ENCODE assay signal across 19 mouse cellular contexts in the genomic region with DNA sequence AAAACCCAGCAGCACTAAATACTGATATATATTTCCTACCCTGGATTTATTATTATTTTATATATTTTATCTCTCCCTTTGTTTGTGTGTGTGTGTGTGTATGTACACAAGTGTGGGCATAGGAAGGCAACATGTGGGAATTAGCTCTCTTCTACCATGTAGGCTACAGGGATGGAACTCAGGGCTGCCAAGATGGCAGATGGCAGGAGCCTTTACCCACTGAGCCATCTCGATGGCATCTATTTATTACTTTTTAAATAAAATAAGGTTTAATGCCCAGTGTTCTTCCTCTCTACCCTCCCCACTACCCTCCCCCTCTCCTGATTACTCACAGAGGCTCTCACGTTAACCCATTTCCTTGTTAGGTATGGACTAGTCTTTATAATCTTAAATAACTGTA. TPM values are rescaled to one million over a fixed set of nuclear protein-coding genes. Genes with fewer than 3 reads are reported as not detected.
DNase-seq lines count a peak whose midpoint lies in the region; ATAC-seq lines count a peak whose summit lies in the region.
"Had no signal": no experiment of that assay in that cellular context is flagged by ENCODE, and none has a peak within 500 bp of the region (broad histone marks: within the 10 kb centered on the region; RNA-seq: fewer than 3 reads in every experiment).

No protein-coding gene starts in this region.

- ATAC-seq in cerebellum, adult (ENCODE audit: insufficient number of reproducible peaks, low FRiP score, low TSS enrichment): peak; percentile 66; the same call in 1 of the 2 replicates
- ATAC-seq: CD4-positive, CD25-positive, alpha-beta regulatory T cell, adult 4 months; forebrain, embryonic 13.5 days; forebrain, postnatal 0 days; hindbrain, postnatal 0 days had no signal

- no peak for DNase-seq in cerebellum, postnatal 4 days (ENCODE audit: low spot score in 2 of 2)
- DNase-seq in cerebellum, adult 9-10 months: peak; percentile 53
- peak; percentile 48 to 67 for DNase-seq in cerebellum, postnatal 25 days
- DNase-seq in embryo, embryonic 9.5 days (ENCODE audit: extremely low spot score): no peak
- DNase-seq in ovary, adult 18-20 months (ENCODE audit: low spot score): no peak
- DNase-seq in gastrocnemius, postnatal 10 days: no peak
- DNase-seq: adrenal gland, postnatal 10 days; B cell, adult 2 months; forebrain, postnatal 0 days; gastrocnemius, postnatal 14 days; heart, adult 2 months; heart, postnatal 14 days; kidney, adult 2 months had no signal

RNA-seq across cellular contexts. Expression of a gene that starts 38.6 kb away (rescaled TPM):
- total RNA-seq in gastrocnemius, postnatal 10 days (2021): 1 to 10 TPM in 1 of 2 experiments, under 1 TPM in 1; 0.68 to 1.2 TPM
- total RNA-seq: G1E; hematopoietic stem cell, adult 5-6 weeks had no signal

RNA-seq across cellular contexts. Expression of a gene that starts 39.0 kb away (rescaled TPM):
- total RNA-seq in gastrocnemius, postnatal 10 days (2021): 100 to 1,000 TPM; 130 to 146 TPM

RNA-seq across cellular contexts. Expression of a gene that starts 54.6 kb away (rescaled TPM):
- total RNA-seq in gastrocnemius, postnatal 10 days (2021): 10 to 100 TPM; 17.2 to 20.5 TPM

Comparison
In these comparisons a context has a peak if more than half of its experiments do, and no peak if none do; other contexts are left out.
1. DNase-seq: peak in cerebellum, adult 9-10 months (single experiment) and cerebellum, postnatal 25 days (2 of 2); none in cerebellum, postnatal 4 days (0 of 2), embryo, embryonic 9.5 days (single experiment), ovary, adult 18-20 months (single experiment) and gastrocnemius, postnatal 10 days (single experiment).